Mouse (Mus musculus) forebrain, embryonic 15.5 days (tissue): Measurements from ENCODE around the gene Cadps. TPM values are rescaled to one million over a fixed set of nuclear protein-coding genes. Genes with fewer than 3 reads are reported as not detected.

Source experiments
- ATAC-seq: fragments of 200-750 bp; cut with Nextera tagmentation; replicated peaks from 2 replicates; pipeline ENCODE4 v1.8.0; 2017; ENCODE audit warnings: mild to moderate bottlenecking, moderate TSS enrichment, moderate library complexity
- H3K27ac ChIP-seq: fragments of 300-500 bp; sonication (generic); replicated peaks from 2 replicates; pipeline ENCODE4 v1.5.1; 2015; ENCODE audit warnings: mild to moderate bottlenecking, inconsistent platforms
- H3K27me3 ChIP-seq: fragments of 300-500 bp; sonication (generic); 2 replicates; pipeline ENCODE4 v1.6.1; 2015; ENCODE audit warnings: inconsistent platforms
- H3K36me3 ChIP-seq: fragments of 300-500 bp; sonication (generic); 2 replicates; pipeline ENCODE4 v1.6.1; 2015; ENCODE audit warnings: mild to moderate bottlenecking, inconsistent platforms
- H3K4me1 ChIP-seq: fragments of 300-500 bp; sonication (generic); 2 replicates; pipeline ENCODE4 v1.6.1; 2015; ENCODE audit warnings: inconsistent platforms
- H3K4me2 ChIP-seq: fragments of 300-500 bp; sonication (generic); replicated peaks from 2 replicates; pipeline ENCODE4 v1.6.1; 2015; ENCODE audit warnings: mild to moderate bottlenecking, inconsistent platforms
- H3K4me3 ChIP-seq: fragments of 300-500 bp; sonication (generic); 2 replicates; pipeline ENCODE4 v1.5.1; 2015; ENCODE audit warnings: mild to moderate bottlenecking, inconsistent platforms
- H3K9ac ChIP-seq: fragments of 300-500 bp; sonication (generic); replicated peaks from 2 replicates; pipeline ENCODE4 v1.6.1; 2015; ENCODE audit warnings: mild to moderate bottlenecking, inconsistent platforms
- H3K9me3 ChIP-seq: fragments of 300-500 bp; sonication (generic); 2 replicates; pipeline ENCODE4 v1.6.1; 2016; ENCODE audit warnings: inconsistent platforms
- WGBS: fragments of 180-500 bp; shearing (Covaris S2); methylation state at CpG from one replicate; pipeline ENCODE4 v1.1.7; 2015; ENCODE audit warnings: mixed read lengths; 5-methylcytosine and 5-hydroxymethylcytosine counted together
- polyA plus RNA-seq: library from polyadenylated mRNA; unstranded; fragments of >200 nt; fragmentation: Nextera tagmentation; extraction: Ambion mirVana; gene quantifications from 2 replicates; pipeline ENCODE4 v1.2.1, GENCODE M21; 2015

Cadps gene
- polyA plus RNA-seq, 1 experiment from 2014 or later = 27.2 TPM

GRCm38 (mm10) chr14:12341075-12341788, 481.6 kb downstream of the Cadps start:
- Histone ChIP-seq H3K9ac (peak overlapping the region; percentile 65), H3K36me3 (no peaks in the 10 kb centered on the region), H3K4me2 (peak overlapping the region; percentile 62), H3K4me3 (peak overlapping the region; percentile 51), H3K27ac (peak overlapping the region; percentile 95), H3K9me3 (no peaks in the 10 kb centered on the region), H3K4me1 (peaks cover 63% of the 10 kb centered on the region), H3K27me3 (peaks cover 13% of the 10 kb centered on the region)
- under 1% methylated on average over 42 of the region's 42 CpGs for WGBS
- ATAC-seq = no peak

- H3K4me3 ChIP-seq = peak overlapping the region; percentile 51
- WGBS = 3% methylated on average over 19 of the region's 19 CpGs
Observed at GRCm38 (mm10) chr14:12340238-12341074, 482.4 kb downstream of the Cadps start.

GRCm38 (mm10) chr14:12338811-12339565, 483.9 kb downstream of the Cadps start:
- H3K36me3 ChIP-seq = no peaks in the 10 kb centered on the region
- peak overlapping the region; percentile 19 for H3K4me3 ChIP-seq
- H3K9ac ChIP-seq = peak overlapping the region; percentile 33
- peaks cover 27% of the 10 kb centered on the region for H3K27me3 ChIP-seq
- H3K9me3 ChIP-seq = no peaks in the 10 kb centered on the region
- H3K4me2 ChIP-seq = peak overlapping the region; percentile 62
- ATAC-seq = no peak
- H3K4me1 ChIP-seq = peaks cover 49% of the 10 kb centered on the region
- peak overlapping the region; percentile 95 for H3K27ac ChIP-seq
- 5% methylated on average over 10 of the region's 10 CpGs for WGBS

More at GRCm38 (mm10) chr14:12340238-12341074, 482.4 kb downstream of the Cadps start:
- H3K27ac ChIP-seq = peak overlapping the region; percentile 95
- peak overlapping the region; percentile 65 for H3K9ac ChIP-seq
- no peak for ATAC-seq
- peaks cover 55% of the 10 kb centered on the region for H3K4me1 ChIP-seq
- peaks cover 20% of the 10 kb centered on the region for H3K27me3 ChIP-seq
- H3K9me3 ChIP-seq = no peaks in the 10 kb centered on the region
- H3K4me2 ChIP-seq = peak overlapping the region; percentile 62
- H3K36me3 ChIP-seq = no peaks in the 10 kb centered on the region

DNA sequence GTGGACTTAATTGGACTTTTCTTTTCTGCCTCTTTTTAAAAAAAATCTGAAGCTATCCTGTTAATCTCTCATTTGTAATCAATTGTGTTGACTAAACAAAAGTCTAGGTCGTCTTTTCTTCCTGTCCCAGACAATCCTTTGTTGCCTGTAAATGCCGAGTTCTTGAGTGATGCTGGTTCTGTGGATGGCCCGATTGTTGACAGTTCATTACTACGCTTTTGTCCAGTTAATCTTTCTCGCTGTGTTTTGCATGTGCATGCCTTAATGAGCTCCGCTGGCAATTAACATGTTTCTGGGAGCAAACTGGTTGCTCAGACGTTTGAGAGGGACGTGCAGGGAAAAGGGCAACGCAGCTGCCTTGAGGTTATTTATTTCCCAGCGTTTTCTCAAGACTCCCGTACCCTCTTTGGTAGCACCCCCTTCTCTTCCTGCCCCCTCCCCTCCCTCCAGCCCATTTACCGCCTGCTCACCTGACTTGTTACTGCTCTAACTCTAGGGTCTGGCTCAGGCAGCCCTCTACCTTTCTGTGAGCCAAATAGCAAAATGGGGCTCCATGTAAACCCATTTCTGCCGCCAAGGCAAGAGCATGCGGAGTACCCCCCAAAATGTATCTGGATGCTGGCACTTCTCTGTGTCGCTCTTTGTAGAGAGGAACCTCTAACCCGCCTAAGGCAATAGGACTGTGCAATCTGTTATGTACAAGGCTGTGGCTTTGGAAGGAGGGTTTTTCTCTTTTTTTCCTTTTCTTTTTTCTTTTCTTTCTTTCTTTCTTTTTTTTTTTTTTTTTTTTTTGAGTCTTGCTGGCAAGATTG, 484.7 kb downstream of the Cadps start:
- ATAC-seq = peak; percentile 83
- Histone ChIP-seq H3K4me1 (peaks cover 49% of the 10 kb centered on the region), H3K4me2 (peak overlapping the region; percentile 36), H3K9ac (peak overlapping the region; percentile 26), H3K4me3 (peak overlapping the region; percentile 9; the same call in 1 of the 2 replicates), H3K27me3 (peaks cover 24% of the 10 kb centered on the region), H3K27ac (peak overlapping the region; percentile 95), H3K36me3 (no peaks in the 10 kb centered on the region), H3K9me3 (no peaks in the 10 kb centered on the region)
- WGBS = 1% methylated on average over 16 of the region's 16 CpGs

GRCm38 (mm10) chr14:12337421-12337997, 485.4 kb downstream of the Cadps start:
- 4% methylated on average over 8 of the region's 8 CpGs for whole genome bisulfite sequencing
- no peaks in the 10 kb centered on the region for H3K9me3 ChIP-seq
- H3K9ac ChIP-seq = no peak overlapping the region
- peaks cover 49% of the 10 kb centered on the region for H3K4me1 ChIP-seq
- no peak overlapping the region for H3K4me3 ChIP-seq
- peak; percentile 74 for ATAC-seq
- H3K4me2 ChIP-seq = peak overlapping the region; percentile 36; the same call in 1 of the 2 replicates
- peak overlapping the region; percentile 95 for H3K27ac ChIP-seq
- peaks cover 24% of the 10 kb centered on the region for H3K27me3 ChIP-seq
- H3K36me3 ChIP-seq = no peaks in the 10 kb centered on the region

- Histone ChIP-seq H3K9me3 (no peaks in the 10 kb centered on the region), H3K9ac (no peak overlapping the region), H3K27ac (0 out of 2 replicates have a peak overlapping the region, but pooled peaks have one; percentile 7), H3K4me3 (no peak overlapping the region), H3K36me3 (no peaks in the 10 kb centered on the region), H3K4me1 (peaks cover 34% of the 10 kb centered on the region), H3K27me3 (peaks cover 21% of the 10 kb centered on the region), H3K4me2 (no peak overlapping the region)
- no peak for ATAC-seq
- 46% methylated on average over 7 of the region's 7 CpGs for WGBS
Observed at GRCm38 (mm10) chr14:12334925-12335324, 488.0 kb downstream of the Cadps start.

GRCm38 (mm10) chr14:12333622-12334021, 489.3 kb downstream of the Cadps start:
- peaks cover 15% of the 10 kb centered on the region for H3K27me3 ChIP-seq

More at GRCm38 (mm10) chr14:12333622-12334021, 489.3 kb downstream of the Cadps start:
- H3K9ac ChIP-seq = no peak overlapping the region
- H3K36me3 ChIP-seq = no peaks in the 10 kb centered on the region
- no peaks in the 10 kb centered on the region for H3K9me3 ChIP-seq
- no peak overlapping the region for H3K27ac ChIP-seq
- H3K4me3 ChIP-seq = no peak overlapping the region
- ATAC-seq = no peak
- H3K4me2 ChIP-seq = no peak overlapping the region
- WGBS = 89% methylated on average over 7 of the region's 7 CpGs
- peaks cover 25% of the 10 kb centered on the region for H3K4me1 ChIP-seq
